Mouse (Mus musculus): Measurements from ENCODE around the gene Lin28a.

The Lin28a gene

DNA sequence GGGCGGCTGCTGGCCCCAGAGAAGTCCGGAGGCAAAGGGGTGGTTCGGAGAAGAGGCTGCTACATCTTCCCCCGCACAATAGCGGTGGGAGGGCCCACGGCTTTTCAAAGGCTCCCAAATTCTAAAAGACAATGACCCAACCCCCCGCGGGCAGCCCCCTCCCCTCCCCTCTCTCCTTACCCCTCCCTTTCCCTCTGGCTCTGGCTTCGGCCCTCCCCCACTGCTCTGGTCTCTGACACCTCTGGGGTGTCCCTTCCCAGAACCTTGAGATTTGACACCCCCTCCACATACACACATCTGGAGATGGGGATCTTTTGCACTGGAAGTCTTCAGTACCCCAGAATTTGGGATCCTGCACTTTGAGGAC is at the start of gene Lin28a:
Lin28a (minus strand) TSS at position 63 of the 367 bp plus-strand sequence.
- DNase-seq (ENCODE audit: low spot score), result no peak

DNA sequence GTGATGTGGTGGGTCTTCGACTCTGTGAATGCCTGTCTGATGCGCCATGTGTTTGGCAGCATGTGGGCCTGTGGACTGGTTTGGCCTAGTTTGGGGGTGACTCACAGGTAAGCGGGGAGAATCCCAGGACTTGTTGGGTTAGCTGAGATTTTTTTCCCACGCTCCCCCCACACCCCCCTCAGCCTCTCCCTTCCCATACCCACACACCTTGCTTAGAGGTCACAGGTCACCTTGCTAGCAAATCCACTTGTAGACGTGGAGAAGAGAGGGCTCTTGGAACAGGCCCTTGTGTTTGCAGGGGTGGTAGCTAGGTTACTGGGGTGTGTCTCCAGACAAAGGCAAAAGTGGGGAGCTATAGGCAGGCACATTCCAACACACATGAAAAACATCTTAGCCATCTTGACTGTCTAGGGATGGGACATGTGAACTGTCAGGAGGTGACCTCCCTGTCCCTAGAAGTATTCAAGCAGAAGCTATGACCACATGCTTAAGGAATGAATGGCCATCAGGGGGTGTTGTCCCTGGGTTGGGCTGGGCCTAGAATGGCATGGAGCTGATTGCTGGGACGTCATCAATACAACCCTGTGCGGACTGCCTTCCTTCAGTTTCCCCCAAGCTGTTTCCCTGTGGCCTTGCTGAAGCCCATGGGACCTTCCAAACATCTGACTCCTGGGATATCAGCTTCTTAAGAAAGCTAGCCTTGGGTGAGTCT is 49.3 kb upstream of the Lin28a start:
- no peak for DNase-seq (ENCODE audit: low spot score)

DNA sequence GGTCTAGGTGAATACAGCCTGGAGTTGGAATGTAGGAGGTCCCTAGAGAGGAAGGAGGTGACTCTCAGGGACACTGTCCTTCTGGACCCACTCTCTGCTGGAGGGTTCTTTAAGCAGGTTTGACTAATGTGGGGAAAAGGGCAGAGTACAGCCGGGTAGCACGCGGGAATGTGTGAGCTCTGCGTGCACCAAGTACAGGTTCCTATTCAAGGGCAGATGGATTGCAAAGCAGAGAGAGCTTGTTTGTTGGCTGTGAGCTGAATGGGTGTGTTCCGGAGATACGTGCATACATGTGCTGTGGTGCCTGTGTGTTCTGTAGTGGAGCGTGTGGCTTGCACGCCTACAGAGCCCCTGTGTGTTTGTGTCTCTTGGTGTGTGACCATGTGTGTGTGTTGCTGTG is 48.7 kb upstream of the Lin28a start:
- DNase-seq (ENCODE audit: low spot score), result no peak

- DNase-seq (ENCODE audit: low spot score), result no peak
Measured at GRCm38 (mm10) chr4:134065431-134066004, 46.9 kb upstream of the Lin28a start.

GRCm38 (mm10) chr4:134062561-134062960 is 43.9 kb upstream of the Lin28a start:
- DNase-seq (ENCODE audit: low spot score), result no peak

DNA sequence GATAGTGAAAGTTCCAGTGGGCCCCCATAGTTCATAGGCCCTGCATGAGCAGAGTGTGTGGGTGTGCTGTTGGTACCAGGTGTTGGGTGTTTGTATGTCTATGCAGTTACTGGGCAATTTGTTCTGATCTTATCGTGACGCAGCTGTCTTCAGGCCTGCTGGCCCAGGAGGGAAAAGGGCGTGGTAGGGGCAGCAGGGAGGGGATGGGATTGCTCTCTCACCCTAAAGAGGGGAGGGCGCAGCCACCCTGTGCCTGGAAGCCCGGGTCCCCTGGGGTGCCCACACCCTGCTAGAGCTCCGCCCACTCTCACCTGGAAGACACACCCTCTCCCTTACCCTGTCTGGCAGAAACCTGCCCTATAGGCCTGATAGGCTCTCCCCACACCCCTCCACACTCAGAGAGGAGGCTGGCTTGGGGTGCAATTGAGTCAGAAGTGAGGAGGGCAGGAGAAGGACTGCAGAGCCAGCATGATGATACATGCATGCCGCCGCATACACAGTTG is 43.4 kb upstream of the Lin28a start:
- DNase-seq (ENCODE audit: low spot score), result no peak

DNA sequence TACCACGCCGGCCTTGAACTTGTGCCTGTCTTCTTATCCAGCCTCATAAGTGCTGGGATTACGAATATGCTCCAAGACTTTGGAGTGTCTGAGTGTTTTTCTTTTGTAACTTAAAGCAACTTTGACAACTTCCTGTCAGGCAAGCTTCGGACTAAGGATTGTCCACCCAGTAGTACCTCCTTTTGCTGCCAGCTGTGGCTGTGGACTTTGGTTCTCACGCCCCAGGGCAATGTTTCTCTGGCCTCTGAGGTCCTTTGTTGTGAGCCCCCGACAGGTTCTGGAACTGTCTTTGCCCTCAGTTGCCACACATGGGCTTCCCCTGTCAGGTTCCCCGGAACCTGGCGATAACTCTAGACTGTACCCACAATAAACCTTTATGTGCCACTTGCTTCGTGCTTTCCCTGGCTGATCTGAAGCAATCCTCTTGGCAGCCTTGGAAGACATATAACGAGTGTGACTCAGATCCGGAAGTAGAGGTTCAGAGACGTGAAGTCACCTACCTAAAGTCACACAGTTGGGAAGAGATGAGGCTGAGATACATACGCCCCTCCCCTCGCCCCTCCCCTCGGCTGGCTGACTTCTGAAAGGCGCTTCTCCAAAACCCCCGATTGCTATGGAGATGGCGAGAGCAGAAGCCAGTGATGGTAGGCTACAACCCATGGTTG is 42.7 kb upstream of the Lin28a start:
- DNase-seq (ENCODE audit: low spot score), result no peak

- DNase-seq (ENCODE audit: low spot score), result no peak
Measured at GRCm38 (mm10) chr4:134060135-134060865, 41.7 kb upstream of the Lin28a start, which contains the start of gene Crybg2. Gene Crybg2, plus strand, starts transcription at chr4:134060815.

GRCm38 (mm10) chr4:134058908-134059307 is 40.3 kb upstream of the Lin28a start:
- no peak for DNase-seq (ENCODE audit: low spot score)

DNA sequence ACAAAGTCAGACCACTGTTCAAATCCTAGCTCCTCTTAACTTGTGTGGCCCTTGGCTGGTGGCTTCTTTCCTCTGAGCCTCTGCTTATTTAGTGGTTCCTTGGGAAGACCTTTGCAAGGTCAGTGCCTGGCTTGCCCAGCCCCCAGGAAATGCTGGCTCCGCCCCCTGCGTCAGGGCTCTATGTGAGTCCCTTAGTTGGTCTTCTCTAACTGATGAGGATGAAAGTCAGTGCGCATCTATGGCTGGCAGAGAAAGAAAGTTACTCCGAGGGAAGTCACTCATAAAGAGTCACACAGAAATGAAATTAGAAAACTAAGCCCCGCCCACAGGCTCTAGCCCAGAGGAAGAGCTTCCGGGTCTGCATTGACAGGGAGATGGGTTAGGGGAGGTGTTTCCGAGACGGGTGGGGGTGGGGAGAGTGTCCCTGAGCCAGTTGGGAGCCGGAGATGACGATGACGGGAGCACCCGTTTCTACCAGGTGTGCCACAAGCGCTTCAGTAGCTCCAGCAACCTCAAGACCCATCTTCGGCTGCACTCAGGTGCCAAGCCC is 39.6 kb upstream of the Lin28a start:
- no peak for DNase-seq (ENCODE audit: low spot score)

DNA sequence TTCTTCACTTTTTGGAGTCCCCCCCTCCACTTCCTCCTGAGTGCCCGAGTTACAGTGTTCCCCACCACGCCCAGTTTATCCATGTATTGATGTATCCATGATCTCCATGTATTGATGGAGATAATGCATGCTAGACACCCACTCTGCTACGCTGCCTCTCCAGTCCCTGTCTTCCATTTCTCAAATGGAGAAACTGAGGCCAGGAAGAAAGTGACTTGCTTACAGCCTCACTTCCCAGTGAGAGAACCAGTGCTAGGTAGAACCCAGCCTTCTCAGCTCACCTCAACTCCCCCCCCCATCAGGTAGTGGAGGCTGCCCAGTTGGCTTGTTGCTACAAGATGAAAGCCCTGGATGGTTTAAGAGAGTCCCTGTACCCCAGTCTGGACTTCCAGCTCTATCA is 34.9 kb upstream of the Lin28a start, which contains the start of gene Zfp683:
Zfp683 (plus strand) TSS at position 301 of the 400 bp plus-strand sequence.
- DNase-seq (ENCODE audit: low spot score), result no peak

DNA sequence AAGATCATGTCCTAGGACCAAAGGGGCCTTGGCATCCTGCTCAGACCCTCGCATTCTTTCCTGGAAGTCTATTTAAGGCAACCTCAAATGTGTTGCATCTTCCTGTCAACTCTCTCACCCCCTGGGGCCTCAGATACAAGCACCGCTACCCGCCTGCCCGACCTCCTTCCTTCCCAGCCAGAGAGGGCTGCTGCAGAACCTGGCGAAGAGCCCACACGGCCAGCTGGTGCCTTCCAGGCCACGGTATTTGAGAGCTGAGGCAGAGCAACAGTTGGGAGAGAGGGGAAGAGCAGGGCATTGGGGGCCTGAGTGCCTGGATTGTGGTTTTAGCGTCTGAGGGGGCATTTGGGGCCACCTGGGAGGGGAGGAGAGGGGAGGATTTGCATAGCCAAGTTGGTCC is 33.9 kb upstream of the Lin28a start:
- DNase-seq (ENCODE audit: low spot score), result no peak

GRCm38 (mm10) chr4:134051912-134052311 is 33.3 kb upstream of the Lin28a start:
- no peak for DNase-seq (ENCODE audit: low spot score)

- DNase-seq (ENCODE audit: low spot score), result no peak
Measured at GRCm38 (mm10) chr4:134047648-134048047, 29.0 kb upstream of the Lin28a start.

- DNase-seq (ENCODE audit: low spot score), result no peak
Measured at GRCm38 (mm10) chr4:134043041-134043440, 24.4 kb upstream of the Lin28a start.

DNA sequence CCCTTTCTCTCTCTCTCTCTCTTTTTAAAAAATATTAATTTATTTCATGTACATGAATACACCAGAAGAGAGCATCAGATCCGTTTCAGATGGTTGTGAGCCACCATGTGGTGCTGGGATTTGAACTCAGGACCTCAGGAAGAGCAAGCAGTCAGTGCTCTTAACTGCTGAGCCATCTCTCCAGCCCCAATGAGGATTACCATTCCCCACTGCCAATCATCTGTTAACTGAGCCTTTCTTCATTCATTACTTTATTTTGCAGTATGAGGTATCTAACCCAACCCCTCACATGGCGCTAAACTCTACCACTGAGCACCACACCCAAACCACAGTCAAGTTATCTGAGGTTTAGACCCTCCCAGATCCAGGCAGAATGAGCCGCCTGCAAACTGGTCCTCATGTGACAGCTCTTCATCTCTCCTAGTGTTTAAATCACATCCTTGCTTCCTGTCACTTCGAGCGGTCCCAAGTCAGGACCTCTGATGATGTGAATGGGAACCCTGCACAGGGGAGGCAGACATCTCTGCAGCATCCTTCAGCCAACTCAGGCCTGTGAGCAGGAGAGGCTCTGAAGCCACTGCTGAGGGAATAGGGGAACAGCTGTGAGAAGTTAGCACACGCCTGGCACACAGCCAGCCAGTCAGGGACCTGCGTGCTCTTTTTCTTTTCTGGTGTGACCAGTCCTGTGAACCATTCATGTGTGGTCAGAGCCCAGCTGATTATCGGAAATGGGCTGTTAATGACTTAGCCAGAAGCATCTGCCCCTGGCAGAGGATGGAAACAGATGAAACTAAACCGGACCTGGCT is 22.9 kb upstream of the Lin28a start:
- no peak for DNase-seq (ENCODE audit: low spot score)

DNA sequence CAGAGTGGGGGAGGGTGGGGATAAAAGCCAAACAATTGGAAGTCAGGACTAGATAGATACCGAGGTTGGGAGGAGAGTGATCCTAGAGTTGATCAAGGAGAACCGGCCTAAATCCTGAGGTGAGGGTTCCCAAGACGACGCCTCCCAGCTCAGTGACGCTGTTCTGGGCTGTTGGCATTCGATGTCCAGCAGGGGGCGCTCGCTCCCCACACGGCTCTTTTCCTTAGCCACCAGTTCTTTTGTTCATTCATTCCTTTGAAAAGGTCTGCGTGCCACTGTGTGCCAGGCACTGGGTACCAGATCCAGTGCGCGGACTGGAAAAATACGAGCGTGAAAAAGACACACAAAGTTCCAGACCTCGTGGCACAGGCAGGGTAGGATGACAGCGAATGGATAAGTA is 17.3 kb upstream of the Lin28a start:
- peak; percentile 72 for DNase-seq (ENCODE audit: low spot score)

DNA sequence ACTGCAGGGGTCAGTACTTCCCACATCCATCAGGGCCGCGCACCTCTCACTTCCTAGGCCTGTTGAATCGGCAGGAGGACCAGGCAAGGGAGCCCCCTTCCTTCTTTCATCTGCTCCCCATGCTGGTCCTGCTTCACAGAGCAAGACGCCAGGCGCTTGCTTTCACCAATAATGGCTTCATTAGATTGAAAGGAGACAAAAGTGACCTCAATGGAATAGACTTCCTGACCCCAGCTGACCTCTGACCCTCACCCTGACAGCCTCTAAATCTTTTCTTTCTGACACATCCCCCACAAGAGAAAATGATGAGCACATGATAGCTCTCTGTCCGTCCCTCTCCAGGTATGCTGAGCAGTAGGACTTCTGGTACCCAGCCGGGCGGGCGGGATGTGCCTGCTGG is 7.2 kb upstream of the Lin28a start:
- DNase-seq (ENCODE audit: low spot score), result no peak

GRCm38 (mm10) chr4:134020621-134021020 is 2.0 kb upstream of the Lin28a start:
- DNase-seq (ENCODE audit: low spot score), result peak; percentile 58

GRCm38 (mm10) chr4:134019641-134020351 is 1.2 kb upstream of the Lin28a start:
- DNase-seq (ENCODE audit: low spot score), result no peak

DNA sequence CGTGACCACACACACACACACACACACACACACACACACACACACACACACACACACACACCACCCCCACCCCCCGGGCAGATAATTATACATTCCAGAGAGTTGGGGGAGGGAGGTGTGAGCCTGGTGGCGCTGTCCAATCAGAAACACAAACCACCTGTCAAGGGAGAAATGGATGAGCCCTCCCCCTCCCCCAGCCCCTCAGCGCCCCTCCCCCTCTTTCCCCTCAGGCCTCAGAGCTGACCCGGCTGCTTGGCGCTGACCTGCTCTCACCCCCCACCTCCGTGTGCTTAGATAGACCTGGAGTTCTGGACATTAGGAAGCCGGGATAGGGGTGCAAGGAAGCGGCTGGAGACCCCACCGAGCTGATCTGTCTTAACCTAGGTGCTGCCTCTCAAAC is 569 bp upstream of the Lin28a start:
- DNase-seq (ENCODE audit: low spot score), result no peak

Data from adipocyte (in vitro differentiated cells).